Mouse (Mus musculus): ENCODE data around the gene Nckap5l. TPM values are rescaled to one million over a fixed set of nuclear protein-coding genes. Genes with fewer than 3 reads are reported as not detected.

Nckap5l gene
- total and polyA plus RNA-seq, 2 experiments from 2014 or later = 10.3 to 17.6 TPM

- Histone ChIP-seq H3K4me1 (ENCODE audit: insufficient read depth) (no peaks in the 10 kb centered on the region), H3K27ac (ENCODE audit: low read depth, low read length) (no peak overlapping the region), H3K36me3 (ENCODE audit: insufficient read depth) (peaks cover 45% of the 10 kb centered on the region), H3K9ac (no peak overlapping the region), H3K27me3 (ENCODE audit: insufficient read depth, low read length) (no peaks in the 10 kb centered on the region), H3K4me3 (ENCODE audit: low read depth, low read length) (no peak overlapping the region), H3K9me3 (ENCODE audit: low read length) (no peaks in the 10 kb centered on the region), H3K4me2 (ENCODE audit: low read depth) (no peak overlapping the region)
- ATAC-seq (no peak), DNase-seq (no peak)
- WGBS = 88% methylated on average over 8 of the region's 8 CpGs
- no peak for TF ChIP-seq CTCF (IDR thresholded peaks at IDR 0.05; ENCODE audit: low read depth)
These were observed 25.6 kb downstream of the Nckap5l start for GRCm38 (mm10) chr15:99431967-99432366.

DNA sequence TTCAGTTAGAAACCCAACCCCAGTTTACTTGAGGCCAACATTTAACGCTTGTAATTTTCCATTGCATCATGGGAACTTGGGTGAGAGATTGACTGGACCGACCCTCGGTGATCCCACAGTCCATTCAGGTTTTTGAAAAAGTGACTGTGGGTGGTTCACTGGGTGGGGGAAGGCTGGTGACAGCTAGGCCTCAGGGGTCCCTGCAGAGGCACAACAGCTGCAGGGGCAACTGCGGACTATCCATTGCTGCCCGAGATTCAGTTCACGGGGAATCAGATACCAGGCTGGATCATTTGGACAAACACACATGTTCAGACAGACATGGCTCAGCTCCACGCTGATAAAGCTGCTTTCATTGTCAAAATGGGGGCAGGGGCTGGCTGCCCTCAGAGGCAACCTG, 26.0 kb downstream of the Nckap5l start:
- Histone ChIP-seq H3K27ac (ENCODE audit: low read depth, low read length) (no peak overlapping the region), H3K36me3 (ENCODE audit: insufficient read depth) (peaks cover 50% of the 10 kb centered on the region), H3K27me3 (ENCODE audit: insufficient read depth, low read length) (no peaks in the 10 kb centered on the region), H3K4me1 (ENCODE audit: insufficient read depth) (no peaks in the 10 kb centered on the region), H3K4me2 (ENCODE audit: low read depth) (no peak overlapping the region), H3K9ac (no peak overlapping the region), H3K9me3 (ENCODE audit: low read length) (no peaks in the 10 kb centered on the region), H3K4me3 (ENCODE audit: low read depth, low read length) (no peak overlapping the region)
- ATAC-seq (no peak), DNase-seq (no peak)
- TF ChIP-seq CTCF (IDR thresholded peaks at IDR 0.05; ENCODE audit: low read depth) = no peak
- 81% methylated on average over 7 of the region's 7 CpGs for WGBS

- TF ChIP-seq CTCF (IDR thresholded peaks at IDR 0.05; ENCODE audit: low read depth) = no peak
- no peaks in the 10 kb centered on the region for H3K27me3 ChIP-seq (ENCODE audit: insufficient read depth, low read length)
- peaks cover 54% of the 10 kb centered on the region for H3K36me3 ChIP-seq (ENCODE audit: insufficient read depth)
- no peaks in the 10 kb centered on the region for H3K4me1 ChIP-seq (ENCODE audit: insufficient read depth)
- no peak for ATAC-seq
- H3K27ac ChIP-seq (ENCODE audit: low read depth, low read length) = no peak overlapping the region
- H3K4me2 ChIP-seq (ENCODE audit: low read depth) = no peak overlapping the region
- no peak overlapping the region for H3K4me3 ChIP-seq (ENCODE audit: low read depth, low read length)
- no peaks in the 10 kb centered on the region for H3K9me3 ChIP-seq (ENCODE audit: low read length)
- no peak for DNase-seq
- H3K9ac ChIP-seq = no peak overlapping the region
- 82% methylated on average over 10 of the region's 10 CpGs for WGBS
These were observed 26.5 kb downstream of the Nckap5l start for GRCm38 (mm10) chr15:99431063-99431462.

GRCm38 (mm10) chr15:99430394-99430793, 27.2 kb downstream of the Nckap5l start:
- H3K9me3 ChIP-seq (ENCODE audit: low read length) = no peaks in the 10 kb centered on the region
- no peak overlapping the region for H3K4me3 ChIP-seq (ENCODE audit: low read depth, low read length)
- DNase-seq (no peak), ATAC-seq (no peak)
- no peaks in the 10 kb centered on the region for H3K27me3 ChIP-seq (ENCODE audit: insufficient read depth, low read length)
- 89% methylated on average over 8 of the region's 8 CpGs for WGBS
- H3K9ac ChIP-seq = no peak overlapping the region
- no peak overlapping the region for H3K4me2 ChIP-seq (ENCODE audit: low read depth)
- H3K27ac ChIP-seq (ENCODE audit: low read depth, low read length) = no peak overlapping the region
- peaks cover 61% of the 10 kb centered on the region for H3K36me3 ChIP-seq (ENCODE audit: insufficient read depth)
- H3K4me1 ChIP-seq (ENCODE audit: insufficient read depth) = no peaks in the 10 kb centered on the region
- no peak for TF ChIP-seq CTCF (IDR thresholded peaks at IDR 0.05; ENCODE audit: low read depth)

GRCm38 (mm10) chr15:99423884-99424283, 33.7 kb downstream of the Nckap5l start:
- H3K27ac ChIP-seq (ENCODE audit: low read depth, low read length) = no peak overlapping the region
- H3K9ac ChIP-seq = no peak overlapping the region
- DNase-seq = no peak
- H3K4me3 ChIP-seq (ENCODE audit: low read depth, low read length) = no peak overlapping the region
- no peaks in the 10 kb centered on the region for H3K27me3 ChIP-seq (ENCODE audit: insufficient read depth, low read length)
- no peak for TF ChIP-seq CTCF (IDR thresholded peaks at IDR 0.05; ENCODE audit: low read depth)
- 93% methylated on average over 9 of the region's 9 CpGs for WGBS
- H3K36me3 ChIP-seq (ENCODE audit: insufficient read depth) = peaks cover 62% of the 10 kb centered on the region
- ATAC-seq = no peak
- no peaks in the 10 kb centered on the region for H3K4me1 ChIP-seq (ENCODE audit: insufficient read depth)
- no peak overlapping the region for H3K4me2 ChIP-seq (ENCODE audit: low read depth)
- H3K9me3 ChIP-seq (ENCODE audit: low read length) = no peaks in the 10 kb centered on the region

GRCm38 (mm10) chr15:99423131-99423530, 34.4 kb downstream of the Nckap5l start:
- Histone ChIP-seq H3K36me3 (ENCODE audit: insufficient read depth) (peaks cover 58% of the 10 kb centered on the region), H3K9me3 (ENCODE audit: low read length) (no peaks in the 10 kb centered on the region), H3K27me3 (ENCODE audit: insufficient read depth, low read length) (no peaks in the 10 kb centered on the region), H3K27ac (ENCODE audit: low read depth, low read length) (no peak overlapping the region), H3K4me2 (ENCODE audit: low read depth) (no peak overlapping the region), H3K4me1 (ENCODE audit: insufficient read depth) (no peaks in the 10 kb centered on the region), H3K9ac (no peak overlapping the region), H3K4me3 (ENCODE audit: low read depth, low read length) (no peak overlapping the region)
- ATAC-seq = no peak
- DNase-seq = no peak
- no peak for TF ChIP-seq CTCF (IDR thresholded peaks at IDR 0.05; ENCODE audit: low read depth)
- 95% methylated on average over 10 of the region's 10 CpGs for WGBS

GRCm38 (mm10) chr15:99422551-99422950, 35.0 kb downstream of the Nckap5l start:
- Histone ChIP-seq H3K27me3 (ENCODE audit: insufficient read depth, low read length) (no peaks in the 10 kb centered on the region), H3K4me3 (ENCODE audit: low read depth, low read length) (no peak overlapping the region), H3K36me3 (ENCODE audit: insufficient read depth) (peaks cover 52% of the 10 kb centered on the region), H3K9ac (no peak overlapping the region), H3K9me3 (ENCODE audit: low read length) (no peaks in the 10 kb centered on the region), H3K4me2 (ENCODE audit: low read depth) (no peak overlapping the region), H3K27ac (ENCODE audit: low read depth, low read length) (no peak overlapping the region), H3K4me1 (ENCODE audit: insufficient read depth) (no peaks in the 10 kb centered on the region)
- DNase-seq (no peak), ATAC-seq (no peak)
- no peak; the same call in 1 of the 2 replicates for TF ChIP-seq CTCF (IDR thresholded peaks at IDR 0.05; ENCODE audit: low read depth)
- WGBS = 91% methylated on average over 23 of the region's 23 CpGs

DNA sequence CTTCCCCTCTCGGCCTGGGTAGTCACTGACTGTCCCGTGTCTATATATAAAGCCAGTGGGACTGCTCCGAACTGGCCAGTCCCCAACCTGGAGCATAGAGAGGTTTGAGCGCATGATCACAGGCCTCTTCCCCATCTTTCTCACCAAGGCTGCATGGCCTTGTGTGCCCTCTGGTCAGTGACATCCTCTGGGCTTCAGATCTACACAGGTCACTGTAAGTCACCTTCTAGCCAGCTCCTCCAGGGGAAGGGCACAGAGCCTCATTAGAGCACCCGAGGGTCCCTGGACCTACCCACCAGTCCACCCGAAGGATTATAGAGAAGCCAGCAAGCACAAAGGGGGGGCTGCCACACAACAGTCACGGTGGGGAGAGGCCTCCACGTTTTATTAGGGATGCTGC, 35.9 kb downstream of the Nckap5l start:
- Histone ChIP-seq H3K36me3 (ENCODE audit: insufficient read depth) (peaks cover 47% of the 10 kb centered on the region), H3K9ac (no peak overlapping the region), H3K27ac (ENCODE audit: low read depth, low read length) (peak overlapping the region; percentile 59; the same call in 1 of the 2 replicates), H3K4me1 (ENCODE audit: insufficient read depth) (no peaks in the 10 kb centered on the region), H3K4me2 (ENCODE audit: low read depth) (no peak overlapping the region), H3K4me3 (ENCODE audit: low read depth, low read length) (no peak overlapping the region), H3K9me3 (ENCODE audit: low read length) (no peaks in the 10 kb centered on the region), H3K27me3 (ENCODE audit: insufficient read depth, low read length) (no peaks in the 10 kb centered on the region)
- ATAC-seq (no peak), DNase-seq (no peak)
- TF ChIP-seq CTCF (IDR thresholded peaks at IDR 0.05; ENCODE audit: low read depth) = no peak
- WGBS = 84% methylated on average over 8 of the region's 8 CpGs

All from forebrain, postnatal 0 days (tissue).